18 mouse cellular contexts compared by ENCODE assay signal in genomic region chr3:86541074-86541614, GRCm38 (mm10). TPM values are rescaled to one million over a fixed set of nuclear protein-coding genes. Genes with fewer than 3 reads are reported as not detected.
DNase-seq lines count a peak whose midpoint lies in the region; ATAC-seq lines count a peak whose summit lies in the region.
"Had no signal": no experiment of that assay in that cellular context is flagged by ENCODE, and none has a peak within 500 bp of the region (broad histone marks: within the 10 kb centered on the region; RNA-seq: fewer than 3 reads in every experiment).

No protein-coding gene starts in this region.

- WGBS in embryonic facial prominence, embryonic 12.5 days: 44% methylated on average over 4 of the region's 4 CpGs
- 21% methylated on average over 4 of the region's 4 CpGs for WGBS in hindbrain, embryonic 13.5 days
- 70% methylated on average over 4 of the region's 4 CpGs for WGBS in limb, embryonic 11.5 days
- 37% methylated on average over 4 of the region's 4 CpGs for WGBS in midbrain, embryonic 16.5 days

- peak overlapping the region; percentile 72 for H3K27ac ChIP-seq in embryonic facial prominence, embryonic 12.5 days
- peak overlapping the region; percentile 89 for H3K27ac ChIP-seq in hindbrain, embryonic 13.5 days
- peak overlapping the region; percentile 42; the same call in 1 of the 2 replicates for H3K27ac ChIP-seq in limb, embryonic 11.5 days (replicated peaks; ENCODE audit: low read depth, low read length)
- peak overlapping the region; percentile 80 for H3K27ac ChIP-seq in midbrain, embryonic 16.5 days (ENCODE audit: low read length)
- H3K27ac ChIP-seq: forebrain, embryonic 10.5 days; heart, adult 2 months; liver, embryonic 13.5 days; stomach, embryonic 15.5 days had no signal

- no peaks in the 10 kb centered on the region for H3K27me3 ChIP-seq in embryonic facial prominence, embryonic 12.5 days
- H3K27me3 ChIP-seq in hindbrain, embryonic 13.5 days: no peaks in the 10 kb centered on the region
- no peaks in the 10 kb centered on the region for H3K27me3 ChIP-seq in limb, embryonic 11.5 days (ENCODE audit: control insufficient read depth, insufficient read depth, low read length)
- no peaks in the 10 kb centered on the region; the same call in 1 of the 2 replicates for H3K27me3 ChIP-seq in midbrain, embryonic 16.5 days (ENCODE audit: control insufficient read depth, insufficient read depth, low read depth, low read length)
- H3K27me3 ChIP-seq: stomach, embryonic 15.5 days had no signal

- H3K4me1 ChIP-seq in embryonic facial prominence, embryonic 12.5 days: peaks cover 13% of the 10 kb centered on the region
- peaks cover 22% of the 10 kb centered on the region for H3K4me1 ChIP-seq in hindbrain, embryonic 13.5 days (replicated peaks)
- H3K4me1 ChIP-seq in limb, embryonic 11.5 days (ENCODE audit: control insufficient read depth, insufficient read depth, low read length): peaks cover 23% of the 10 kb centered on the region
- H3K4me1 ChIP-seq in midbrain, embryonic 16.5 days (ENCODE audit: control insufficient read depth, insufficient read depth, low read length): peaks cover 9% of the 10 kb centered on the region; the same call in 1 of the 2 replicates
- H3K4me1 ChIP-seq: liver, embryonic 13.5 days; stomach, embryonic 15.5 days had no signal

- H3K9ac ChIP-seq in embryonic facial prominence, embryonic 12.5 days: peak overlapping the region; percentile 45
- H3K9ac ChIP-seq in hindbrain, embryonic 13.5 days: peak overlapping the region; percentile 72
- no peak overlapping the region for H3K9ac ChIP-seq in limb, embryonic 11.5 days (ENCODE audit: low read length)
- H3K9ac ChIP-seq in midbrain, embryonic 16.5 days (ENCODE audit: low read depth, low read length): peak overlapping the region; percentile 50; the same call in 1 of the 2 replicates
- H3K9ac ChIP-seq: liver, embryonic 13.5 days; stomach, embryonic 15.5 days had no signal

- ATAC-seq in embryonic facial prominence, embryonic 12.5 days (ENCODE audit: insufficient number of reproducible peaks, insufficient read depth, low FRiP score, low TSS enrichment): no peak
- ATAC-seq in hindbrain, embryonic 13.5 days (ENCODE audit: low FRiP score): peak; percentile 60; the same call in 1 of the 2 replicates
- no peak for ATAC-seq in limb, embryonic 11.5 days (ENCODE audit: insufficient number of reproducible peaks, low FRiP score, low TSS enrichment, low read depth)
- ATAC-seq in midbrain, embryonic 16.5 days: 0 out of 2 replicates have a peak, but pooled peaks have one; percentile 50
- no peak for ATAC-seq in megakaryocyte, adult 5-6 weeks (ENCODE audit: poor library complexity, severe bottlenecking)
- ATAC-seq: activated CD4-positive, CD25-positive, alpha-beta regulatory T cell, adult 4 months had no signal

- peak overlapping the region; percentile 22; the same call in 1 of the 2 replicates for H3K4me3 ChIP-seq in embryonic facial prominence, embryonic 12.5 days
- peak overlapping the region; percentile 27 for H3K4me3 ChIP-seq in hindbrain, embryonic 13.5 days
- H3K4me3 ChIP-seq in limb, embryonic 11.5 days (ENCODE audit: low read depth, low read length): no peak overlapping the region
- H3K4me3 ChIP-seq in midbrain, embryonic 16.5 days (ENCODE audit: low read depth, low read length): no peak overlapping the region; the same call in 1 of the 2 replicates
- H3K4me3 ChIP-seq: forebrain, embryonic 10.5 days; heart, adult 2 months; liver, embryonic 13.5 days; stomach, embryonic 15.5 days had no signal

- no peaks in the 10 kb centered on the region for H3K36me3 ChIP-seq in embryonic facial prominence, embryonic 12.5 days
- H3K36me3 ChIP-seq in hindbrain, embryonic 13.5 days: no peaks in the 10 kb centered on the region
- H3K36me3 ChIP-seq in limb, embryonic 11.5 days (ENCODE audit: control insufficient read depth, insufficient read depth, low read length): no peaks in the 10 kb centered on the region
- H3K36me3 ChIP-seq in midbrain, embryonic 16.5 days (ENCODE audit: control insufficient read depth, insufficient read depth, low read length): no peaks in the 10 kb centered on the region
- H3K36me3 ChIP-seq: forebrain, embryonic 10.5 days; liver, embryonic 13.5 days; stomach, embryonic 15.5 days had no signal

- DNase-seq in limb, embryonic 11.5 days (ENCODE audit: low spot score): no peak
- DNase-seq in left cerebral cortex, adult 9 months (ENCODE audit: low spot score in 2 of 2): no peak
- DNase-seq in right cerebral cortex, adult 2 months (ENCODE audit: low spot score in 2 of 2): no peak
- DNase-seq in thymus, adult 18-20 months: no peak
- DNase-seq: cerebellum, adult 8-10 months; heart, adult 2 months; heart, postnatal 10 days; kidney, adult 2 months; kidney, postnatal 4 days; liver, embryonic 13.5 days; thymus, postnatal 36 days had no signal

- H3K9me3 ChIP-seq in embryonic facial prominence, embryonic 12.5 days: no peaks in the 10 kb centered on the region
- H3K9me3 ChIP-seq in hindbrain, embryonic 13.5 days: no peaks in the 10 kb centered on the region
- no peaks in the 10 kb centered on the region for H3K9me3 ChIP-seq in limb, embryonic 11.5 days (ENCODE audit: control insufficient read depth, low read length)
- no peaks in the 10 kb centered on the region for H3K9me3 ChIP-seq in midbrain, embryonic 16.5 days (replicated peaks; ENCODE audit: control insufficient read depth, low read length, poor library complexity, severe bottlenecking)
- H3K9me3 ChIP-seq: forebrain, embryonic 10.5 days; liver, embryonic 13.5 days; stomach, embryonic 15.5 days had no signal

- H3K4me2 ChIP-seq in embryonic facial prominence, embryonic 12.5 days (replicated peaks): peak overlapping the region; percentile 44
- peak overlapping the region; percentile 55 for H3K4me2 ChIP-seq in hindbrain, embryonic 13.5 days
- H3K4me2 ChIP-seq in limb, embryonic 11.5 days (ENCODE audit: low read depth, severe bottlenecking): peak overlapping the region; percentile 22; the same call in 1 of the 2 replicates
- H3K4me2 ChIP-seq in midbrain, embryonic 16.5 days (ENCODE audit: low read length): peak overlapping the region; percentile 44
- H3K4me2 ChIP-seq: liver, embryonic 13.5 days; stomach, embryonic 15.5 days had no signal

RNA-seq across cellular contexts. Expression of gene Mab21l2, which starts 7.3 kb away (rescaled TPM):
- polyA plus RNA-seq in embryonic facial prominence, embryonic 12.5 days (2016; fragmentation: Nextera tagmentation; extraction: Ambion mirVana): 193 and 198 TPM in 2 replicates
- polyA plus RNA-seq in hindbrain, embryonic 13.5 days (2015; fragmentation: Nextera tagmentation; extraction: Ambion mirVana): 258 and 288 TPM in 2 replicates
- 228 and 244 TPM in 2 replicates for polyA plus RNA-seq in limb, embryonic 11.5 days (2014; fragmentation: Nextera tagmentation; extraction: Ambion mirVana)
- polyA plus RNA-seq in midbrain, embryonic 16.5 days (2015; fragmentation: Nextera tagmentation; extraction: Ambion mirVana): 53.9 and 67.8 TPM in 2 replicates
- 0.16 TPM in 1 of 2 replicates, not detected in the other for total RNA-seq in megakaryocyte, adult 5-6 weeks (2015)
- 0.11 TPM in 1 of 2 replicates, not detected in the other for total RNA-seq in megakaryocyte, adult 5-6 weeks (2017)

Comparison
In these comparisons a context has a peak if more than half of its experiments do, and no peak if none do; other contexts are left out.
1. ATAC-seq: peak in hindbrain, embryonic 13.5 days (single experiment) and midbrain, embryonic 16.5 days (single experiment); none in embryonic facial prominence, embryonic 12.5 days (single experiment), limb, embryonic 11.5 days (single experiment) and megakaryocyte, adult 5-6 weeks (single experiment).
2. H3K4me3 ChIP-seq: peak in embryonic facial prominence, embryonic 12.5 days (single experiment) and hindbrain, embryonic 13.5 days (single experiment); none in limb, embryonic 11.5 days (single experiment) and midbrain, embryonic 16.5 days (single experiment).
3. Peak in every context shown above with its lines, with median percentiles within 50 percentile points of each other: H3K27ac ChIP-seq and H3K4me2 ChIP-seq.